Mouse (Mus musculus): ENCODE measurements around the gene Rbfox2.
"Not testable (repeated sequence)": the region's sequence is repeated elsewhere in the genome, so short reads cannot be mapped to it uniquely, and the experiment has no call there.

Rbfox2 gene

GRCm38 (mm10) chr15:77091394-77091793 is 215.4 kb downstream of the Rbfox2 start:
- no peak for DNase-seq

GRCm38 (mm10) chr15:77090531-77090930 is 216.3 kb downstream of the Rbfox2 start:
- DNase-seq = no peak

GRCm38 (mm10) chr15:77089249-77089648 is 217.6 kb downstream of the Rbfox2 start:
- no peak for DNase-seq

- DNase-seq = no peak
These were observed 220.3 kb downstream of the Rbfox2 start for GRCm38 (mm10) chr15:77086488-77086887.

GRCm38 (mm10) chr15:77085818-77086217 is 221.0 kb downstream of the Rbfox2 start:
- DNase-seq = no peak

GRCm38 (mm10) chr15:77081454-77081853 is 225.3 kb downstream of the Rbfox2 start:
- no peak for DNase-seq

GRCm38 (mm10) chr15:77080684-77081254 is 226.0 kb downstream of the Rbfox2 start:
- DNase-seq = no peak

- no peak for DNase-seq
These were observed 226.9 kb downstream of the Rbfox2 start for GRCm38 (mm10) chr15:77079890-77080361.

- no peak for DNase-seq
These were observed 227.5 kb downstream of the Rbfox2 start for GRCm38 (mm10) chr15:77079256-77079822.

- no peak for DNase-seq
These were observed 228.0 kb downstream of the Rbfox2 start for GRCm38 (mm10) chr15:77078786-77079185.

- DNase-seq = no peak
These were observed 228.9 kb downstream of the Rbfox2 start for GRCm38 (mm10) chr15:77077906-77078305.

GRCm38 (mm10) chr15:77076523-77076922 is 230.3 kb downstream of the Rbfox2 start:
- no peak for DNase-seq

- DNase-seq = no peak
These were observed 234.1 kb downstream of the Rbfox2 start for GRCm38 (mm10) chr15:77072556-77073163.

GRCm38 (mm10) chr15:77071501-77071900 is 235.3 kb downstream of the Rbfox2 start:
- no peak for DNase-seq

GRCm38 (mm10) chr15:77070745-77071268 is 236.0 kb downstream of the Rbfox2 start:
- no peak for DNase-seq

- peak; percentile 34 for DNase-seq
These were observed 237.8 kb downstream of the Rbfox2 start for GRCm38 (mm10) chr15:77069019-77069418.

GRCm38 (mm10) chr15:77068439-77068861 is 238.4 kb downstream of the Rbfox2 start:
- DNase-seq = peak; percentile 46

- DNase-seq = peak; percentile 35
These were observed 240.6 kb downstream of the Rbfox2 start for GRCm38 (mm10) chr15:77066233-77066632.

- DNase-seq = no peak
These were observed 241.4 kb downstream of the Rbfox2 start for GRCm38 (mm10) chr15:77065259-77065852.

GRCm38 (mm10) chr15:77062746-77063145 is 244.1 kb downstream of the Rbfox2 start:
- no peak for DNase-seq

GRCm38 (mm10) chr15:77059416-77059815 is 247.4 kb downstream of the Rbfox2 start:
- DNase-seq = not testable (repeated sequence)

- DNase-seq = no peak
These were observed 248.2 kb downstream of the Rbfox2 start for GRCm38 (mm10) chr15:77058566-77058965.

- DNase-seq = no peak
These were observed 250.1 kb downstream of the Rbfox2 start for GRCm38 (mm10) chr15:77056791-77057051.

All from right cerebral cortex, postnatal 25 days (tissue).